Mouse (Mus musculus) retina, adult 2 months (tissue): ENCODE results near the gene Cnppd1.

Experiments used
- DNase-seq: peaks from one replicate; pipeline ENCODE4 v3.0.0-alpha.2; 2012; ENCODE audit warnings: low read depth, low spot score

The Cnppd1 gene

DNA sequence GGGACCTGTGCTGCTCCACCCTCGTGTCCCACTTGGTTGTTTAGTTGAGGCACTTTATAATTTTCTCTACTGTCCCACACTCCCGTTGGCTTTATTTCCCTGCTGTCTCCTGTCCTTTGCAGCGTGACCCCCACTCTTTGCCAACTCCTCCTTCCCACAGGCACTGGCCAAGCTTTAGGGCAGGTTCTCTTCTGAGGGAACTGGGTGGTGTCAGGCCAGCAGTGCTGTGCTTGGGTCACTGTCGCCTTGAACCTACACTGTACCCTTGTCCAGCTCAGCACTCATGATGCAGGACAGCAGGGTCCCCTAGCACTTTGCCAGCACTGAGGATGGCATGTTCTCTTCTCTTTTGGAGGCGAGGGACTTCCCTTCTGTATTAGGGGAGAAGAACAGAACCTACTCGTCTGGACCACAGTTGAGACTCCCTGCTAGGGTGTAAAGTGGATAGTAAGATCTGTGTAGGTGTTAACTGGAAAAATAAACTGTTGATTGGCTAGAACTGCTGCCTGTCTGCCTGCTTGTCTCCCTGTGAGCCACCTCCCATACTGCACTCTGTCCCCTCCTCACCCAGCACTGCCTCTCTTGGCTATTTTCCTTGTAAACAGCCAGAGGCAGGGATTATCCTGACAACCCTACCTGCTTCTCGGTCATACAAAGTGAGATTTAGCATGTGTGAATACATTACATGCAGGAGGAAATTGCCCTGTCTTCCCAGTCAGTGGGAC lies 5.1 kb upstream of the Cnppd1 start:
- DNase-seq: no peak

DNA sequence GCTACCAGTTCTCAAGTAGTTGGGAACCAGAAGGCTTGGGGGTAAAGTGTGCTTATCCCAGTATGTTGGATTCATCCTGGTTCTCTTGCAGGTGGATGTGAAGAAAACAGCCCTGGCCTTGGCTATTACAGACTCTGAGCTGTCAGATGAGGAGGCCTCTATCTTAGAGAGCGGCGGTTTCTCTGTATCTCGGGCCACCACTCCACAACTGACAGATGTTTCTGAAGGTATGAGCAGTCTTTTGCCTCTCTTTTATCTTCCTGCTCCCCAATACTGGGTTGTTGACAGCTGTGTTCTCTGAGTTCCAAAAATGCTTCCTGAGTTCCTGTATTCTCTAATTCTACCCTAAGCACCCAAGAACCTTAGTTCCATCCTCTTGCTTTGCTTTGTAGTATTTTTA lies 3.1 kb upstream of the Cnppd1 start:
- no peak for DNase-seq

- no peak for DNase-seq
Observed at GRCm38 (mm10) chr1:75141486-75142190, 873 bp downstream of the Cnppd1 start.

- no peak for DNase-seq
Observed at GRCm38 (mm10) chr1:75140601-75141190, 1.8 kb downstream of the Cnppd1 start.

DNA sequence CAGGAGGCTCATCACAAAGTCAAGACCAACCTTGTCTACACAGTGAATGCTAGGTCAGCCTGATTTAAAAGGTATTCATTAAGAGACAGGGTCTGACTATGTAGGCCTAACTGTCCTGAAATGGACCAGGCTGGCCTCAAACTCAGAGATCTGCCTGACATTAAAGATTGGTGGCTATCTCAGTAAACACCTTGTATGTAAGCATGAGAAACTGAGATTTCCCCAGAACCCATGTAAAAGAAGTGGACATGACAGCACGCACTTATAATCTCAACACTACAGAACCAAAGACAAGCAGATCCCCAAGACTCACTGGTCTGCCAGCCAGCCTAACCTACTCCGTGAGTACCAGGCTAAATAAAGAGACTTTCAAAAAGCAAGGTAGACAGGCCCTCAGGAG lies 4.1 kb downstream of the Cnppd1 start:
- no peak for DNase-seq

DNA sequence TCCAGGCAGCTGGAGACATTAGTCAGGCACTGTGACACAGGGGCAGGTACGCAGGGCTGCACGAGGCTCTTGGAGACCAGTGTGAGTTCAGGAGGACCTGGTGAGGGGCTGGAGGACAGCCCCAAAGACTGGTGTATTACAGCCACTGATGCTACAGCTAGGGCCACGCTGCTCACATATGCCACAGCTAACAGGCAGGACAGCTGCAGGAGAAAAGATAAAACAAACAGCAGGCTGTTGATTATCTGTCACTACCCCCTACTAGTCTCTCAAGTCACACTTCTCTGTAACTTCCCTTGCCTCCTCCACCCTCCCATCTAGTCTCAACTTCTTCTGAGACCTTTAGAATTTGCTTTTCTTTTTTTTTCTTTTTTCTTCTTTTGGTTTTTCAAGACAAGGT lies 5.8 kb downstream of the Cnppd1 start:
- no peak for DNase-seq

GRCm38 (mm10) chr1:75136293-75136692 lies 6.2 kb downstream of the Cnppd1 start:
- DNase-seq: no peak

GRCm38 (mm10) chr1:75133421-75134207 lies 8.9 kb downstream of the Cnppd1 start, which contains the start of gene Slc23a3:
TSS of gene Slc23a3 (minus strand) at chr1:75133890.
- DNase-seq: no peak

- DNase-seq: no peak
Observed at GRCm38 (mm10) chr1:75128641-75129040, 13.9 kb downstream of the Cnppd1 start.

DNA sequence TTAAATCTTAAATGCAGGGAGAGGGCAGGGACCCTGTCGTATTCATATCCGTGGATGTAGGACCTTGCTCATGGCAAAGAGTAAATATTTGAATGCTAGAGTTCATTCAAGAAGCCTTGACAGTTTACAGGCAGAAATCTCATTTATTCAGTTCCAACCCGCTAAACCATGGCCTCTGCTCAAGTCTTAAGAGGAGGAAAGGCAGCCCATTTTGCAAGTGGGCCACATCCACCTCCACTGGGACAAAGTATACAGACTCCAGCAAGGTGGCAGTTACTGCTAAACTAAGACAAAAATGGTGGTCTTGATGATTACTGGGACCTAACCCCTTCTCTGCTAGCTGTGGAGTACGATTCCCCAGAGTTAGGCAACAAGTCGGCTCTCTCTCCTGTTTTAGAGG lies 17.1 kb downstream of the Cnppd1 start:
- no peak for DNase-seq

DNA sequence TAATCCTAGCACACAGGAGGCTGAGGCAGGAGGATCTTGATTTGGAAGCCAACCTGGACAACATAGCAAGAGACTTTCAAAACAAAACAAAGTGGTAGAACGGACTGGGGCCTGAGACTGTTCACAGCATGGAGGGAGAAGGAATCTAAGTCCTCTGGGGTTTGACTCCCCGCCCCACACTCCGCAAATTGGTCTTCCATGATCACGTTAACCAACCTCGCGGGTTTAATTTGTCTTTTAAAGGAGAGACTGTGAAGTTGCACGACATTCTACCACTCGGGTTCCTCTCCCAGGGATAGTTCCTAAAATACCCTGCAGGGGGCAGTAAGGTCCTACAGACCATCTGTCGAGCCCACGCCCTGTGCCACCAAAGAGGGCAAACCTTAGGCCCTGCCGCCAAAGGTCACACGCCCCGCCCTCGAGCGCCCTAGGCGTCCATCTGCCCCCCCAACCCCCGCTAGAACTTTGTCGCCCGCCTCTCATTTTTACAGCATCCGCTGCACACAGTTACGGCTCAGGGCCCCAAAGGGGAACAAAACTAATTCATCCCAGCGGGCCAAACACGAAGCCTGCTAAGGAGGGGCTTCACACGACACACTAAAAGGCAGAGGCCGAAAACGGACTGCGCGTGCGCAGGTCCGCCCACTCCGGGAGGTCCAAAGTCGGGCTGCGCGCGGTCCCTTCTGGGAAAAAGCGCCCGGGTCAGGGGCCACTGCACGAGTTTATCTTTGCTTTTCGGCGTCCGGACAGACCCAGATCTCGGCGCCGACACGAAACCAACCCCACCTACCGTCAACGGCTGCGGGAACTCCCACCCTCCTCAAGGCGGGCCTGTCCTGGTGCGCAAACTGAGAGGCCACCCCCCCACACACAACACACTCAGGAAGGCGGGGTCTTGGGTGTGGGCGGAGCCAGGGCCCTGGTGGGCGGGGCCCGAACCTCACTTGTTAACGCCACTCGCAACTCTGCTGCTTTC lies 17.9 kb downstream of the Cnppd1 start, which contains the start of gene Nhej1:
Gene Nhej1 (minus strand): TSS at position 855 of the 976 bp plus-strand sequence.
- DNase-seq: peak; percentile 95

DNA sequence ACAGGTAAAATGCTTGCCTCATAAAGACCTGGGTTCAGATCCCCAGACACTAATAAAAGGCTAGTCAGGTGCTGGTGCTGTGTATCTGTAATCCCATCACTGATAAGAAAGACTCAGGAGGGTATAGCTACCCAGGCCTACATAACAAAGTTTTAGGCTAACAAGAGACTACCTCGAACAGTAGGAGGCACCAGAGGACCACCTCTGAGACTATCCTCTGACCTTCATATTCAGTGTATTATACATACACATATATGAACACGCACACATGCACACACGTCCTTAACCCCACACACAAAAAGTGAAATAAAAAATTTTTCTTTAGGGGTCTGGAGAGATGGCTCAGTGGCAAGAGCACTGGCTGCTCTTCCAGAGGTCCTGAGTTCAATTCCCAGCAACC lies 20.3 kb downstream of the Cnppd1 start:
- no peak for DNase-seq
